9 mouse cellular contexts compared by ENCODE assay signal in genomic region chr8:120751226-120752081, GRCm38 (mm10). TPM values are rescaled to one million over a fixed set of nuclear protein-coding genes. Genes with fewer than 3 reads are reported as not detected.
DNase-seq lines count a peak whose midpoint lies in the region; ATAC-seq and TF ChIP-seq lines count a peak whose summit lies in the region.
"Had no signal": no experiment of that assay in that cellular context is flagged by ENCODE, and none has a peak within 500 bp of the region (broad histone marks: within the 10 kb centered on the region; RNA-seq: fewer than 3 reads in every experiment).

No protein-coding gene starts in this region.

- no peak overlapping the region for H3K4me3 ChIP-seq in liver, adult 2 months (ENCODE audit: insufficient read depth, low read depth, low read length)
- H3K4me3 ChIP-seq in heart, postnatal 0 days (ENCODE audit: low read depth, low read length), result no peak overlapping the region
- no peak overlapping the region for H3K4me3 ChIP-seq in limb, embryonic 11.5 days (ENCODE audit: low read depth, low read length)
- H3K4me3 ChIP-seq in thymus, adult 2 months (ENCODE audit: control insufficient read depth, insufficient read depth, low read length), result peak overlapping the region; percentile 5; the same call in 1 of the 2 replicates
- H3K4me3 ChIP-seq: layer of hippocampus, adult 2 months had no signal

- TF ChIP-seq EP300 in heart, postnatal 0 days (IDR thresholded peaks at IDR 0.05; ENCODE audit: low read depth), result no peak

- H3K79me2 ChIP-seq in liver, adult 2 months (ENCODE audit: control insufficient read depth, insufficient read depth, low read length), result no peaks in the 10 kb centered on the region

- H3K4me1 ChIP-seq in liver, adult 2 months (ENCODE audit: control insufficient read depth, insufficient read depth, low read length), result peaks cover 8% of the 10 kb centered on the region; the same call in 1 of the 2 replicates
- peaks cover 7% of the 10 kb centered on the region for H3K4me1 ChIP-seq in heart, postnatal 0 days (ENCODE audit: control insufficient read depth, insufficient read depth)
- H3K4me1 ChIP-seq in limb, embryonic 11.5 days (ENCODE audit: control insufficient read depth, insufficient read depth, low read length), result peaks cover 3% of the 10 kb centered on the region; the same call in 1 of the 2 replicates
- H3K4me1 ChIP-seq in thymus, adult 2 months (replicated peaks; ENCODE audit: control insufficient read depth, insufficient read depth, low read length), result peaks cover 39% of the 10 kb centered on the region

- no peaks in the 10 kb centered on the region for H3K9me3 ChIP-seq in heart, postnatal 0 days (replicated peaks; ENCODE audit: control insufficient read depth, low read length)
- no peaks in the 10 kb centered on the region for H3K9me3 ChIP-seq in limb, embryonic 11.5 days (ENCODE audit: control insufficient read depth, low read length)

- no peaks in the 10 kb centered on the region; the same call in 1 of the 2 replicates for H3K36me3 ChIP-seq in liver, adult 2 months (ENCODE audit: control insufficient read depth, insufficient read depth, low read length)
- H3K36me3 ChIP-seq in heart, postnatal 0 days (replicated peaks; ENCODE audit: control insufficient read depth, insufficient read depth, low read length), result no peaks in the 10 kb centered on the region
- H3K36me3 ChIP-seq in limb, embryonic 11.5 days (ENCODE audit: control insufficient read depth, insufficient read depth, low read length), result no peaks in the 10 kb centered on the region
- H3K36me3 ChIP-seq in thymus, adult 2 months (ENCODE audit: control insufficient read depth, insufficient read depth, low read length), result no peaks in the 10 kb centered on the region

- TF ChIP-seq POLR2A in liver, adult 2 months (IDR thresholded peaks at IDR 0.05; ENCODE audit: extremely low read depth, insufficient read depth, low read length), result no peak
- TF ChIP-seq POLR2A in thymus, adult 2 months (IDR thresholded peaks at IDR 0.05; ENCODE audit: control insufficient read depth, extremely low read depth, insufficient read depth, low read length, poor library complexity), result no peak

- ATAC-seq in heart, postnatal 0 days (ENCODE audit: insufficient read depth, low read depth), result peak; percentile 19
- no peak; the same call in 1 of the 2 replicates for ATAC-seq in limb, embryonic 11.5 days (ENCODE audit: insufficient number of reproducible peaks, low FRiP score, low TSS enrichment, low read depth)

- no peak for DNase-seq in liver, adult 2 months (ENCODE audit: extremely low read depth, low read depth, low spot score)
- no peak for DNase-seq in liver
- no peak for DNase-seq in heart, postnatal 0 days (ENCODE audit: low spot score)
- DNase-seq in limb, embryonic 11.5 days (ENCODE audit: low spot score), result no peak
- DNase-seq in thymus, adult 2 months, result peak; percentile 62
- DNase-seq in layer of hippocampus, postnatal 25 days (ENCODE audit: extremely low spot score in 1 of 2, low spot score in 1 of 2), result no peak
- DNase-seq in urinary bladder, adult 2 months (ENCODE audit: low spot score), result no peak
- DNase-seq: cerebellum, adult 11 months had no signal

- no peak for TF ChIP-seq CTCF in liver, adult 2 months (IDR thresholded peaks at IDR 0.05; ENCODE audit: low read depth, low read length)
- TF ChIP-seq CTCF in heart, postnatal 0 days (IDR thresholded peaks at IDR 0.05; ENCODE audit: low read depth), result no peak
- no peak for TF ChIP-seq CTCF in thymus, adult 2 months (IDR thresholded peaks at IDR 0.05; ENCODE audit: borderline replicate concordance, control insufficient read depth, extremely low read depth, insufficient read depth, low read length, poor library complexity)

- H3K9ac ChIP-seq in liver, adult 2 months (ENCODE audit: low read depth, low read length), result no peak overlapping the region
- H3K9ac ChIP-seq in heart, postnatal 0 days (replicated peaks; ENCODE audit: low read depth, low read length), result peak overlapping the region; percentile 31; the same call in 1 of the 2 replicates
- no peak overlapping the region for H3K9ac ChIP-seq in limb, embryonic 11.5 days (ENCODE audit: low read length)

- H3K27ac ChIP-seq in liver, adult 2 months (replicated peaks; ENCODE audit: insufficient read depth, low read depth, low read length), result peak overlapping the region; percentile 24
- H3K27ac ChIP-seq in heart, postnatal 0 days (ENCODE audit: low read depth), result peak overlapping the region; percentile 62
- H3K27ac ChIP-seq in limb, embryonic 11.5 days (replicated peaks; ENCODE audit: low read depth, low read length), result 0 out of 2 replicates have a peak overlapping the region, but pooled peaks have one; percentile 15
- H3K27ac ChIP-seq in thymus, adult 2 months (ENCODE audit: control insufficient read depth, insufficient read depth, low read length), result peak overlapping the region; percentile 89
- H3K27ac ChIP-seq: layer of hippocampus, adult 2 months had no signal

- H3K27me3 ChIP-seq in liver, adult 2 months (ENCODE audit: control insufficient read depth, insufficient read depth, low read length), result no peaks in the 10 kb centered on the region
- H3K27me3 ChIP-seq in heart, postnatal 0 days (ENCODE audit: control insufficient read depth, insufficient read depth, low read length), result no peaks in the 10 kb centered on the region
- H3K27me3 ChIP-seq in limb, embryonic 11.5 days (ENCODE audit: control insufficient read depth, insufficient read depth, low read length), result peaks cover 3% of the 10 kb centered on the region; the same call in 1 of the 2 replicates
- no peaks in the 10 kb centered on the region for H3K27me3 ChIP-seq in thymus, adult 2 months (ENCODE audit: control insufficient read depth, insufficient read depth, low read length)

- peak overlapping the region; percentile 42 for H3K4me2 ChIP-seq in heart, postnatal 0 days (ENCODE audit: low read depth, low read length)
- H3K4me2 ChIP-seq in limb, embryonic 11.5 days (ENCODE audit: low read depth, severe bottlenecking), result no peak overlapping the region

- WGBS in liver, adult 2 months, result 71% methylated on average over 21 of the region's 21 CpGs
- whole genome bisulfite sequencing in heart, postnatal 0 days, result 51% methylated on average over 21 of the region's 21 CpGs
- WGBS in limb, embryonic 11.5 days, result 60% methylated on average over 21 of the region's 21 CpGs
- WGBS in thymus, adult 2 months, result 36% methylated on average over 21 of the region's 21 CpGs

RNA-seq across cellular contexts. Expression of gene Irf8, which starts 15.3 kb away (rescaled TPM):
- 5.5 and 7.6 TPM in 2 replicates for total RNA-seq in liver, adult 2 months (2014; rRNA removed)
- polyA plus RNA-seq in liver, adult 2 months (2012; rRNA removed), result 3.3 and 7.0 TPM in 2 replicates
- total RNA-seq in heart, postnatal 0 days (2014; rRNA removed; ENCODE audit: low replicate concordance), result 13.9 and 15.2 TPM in 2 replicates
- polyA plus RNA-seq in heart, postnatal 0 days (2015; fragmentation: Nextera tagmentation; extraction: Ambion mirVana), result 11.5 and 12.2 TPM in 2 replicates
- 2.1 and 2.4 TPM in 2 replicates for polyA plus RNA-seq in limb, embryonic 11.5 days (2014; fragmentation: Nextera tagmentation; extraction: Ambion mirVana)
- polyA plus RNA-seq in thymus, adult 2 months (2012; rRNA removed), result 105 and 109 TPM in 2 replicates
- total RNA-seq in layer of hippocampus, postnatal 25 days (2021), result 1 to 10 TPM; 4.1 to 4.2 TPM
- polyA plus RNA-seq in urinary bladder, adult 2 months (2012; rRNA removed), result 12.4 and 18.2 TPM in 2 replicates

Comparison
In these comparisons a context has a peak if more than half of its experiments do, and no peak if none do; other contexts are left out.
1. H3K27ac ChIP-seq: peak in every context shown above with its lines; median percentile 89 in thymus, adult 2 months; 62 in heart, postnatal 0 days; 24 in liver, adult 2 months; 15 in limb, embryonic 11.5 days.